Mouse (Mus musculus) CH12.LX (cell line): ENCODE measurements around the gene Nfx1.

Experiments
- CHD1 ChIP-seq: IDR thresholded peaks from 2 replicates; pipeline ENCODE4 v1.6.1; 2012; ENCODE audit warnings: low read depth, low read length, improper control_type of control experiment, inconsistent platforms
- EP300 ChIP-seq: IDR thresholded peaks from 2 replicates; pipeline ENCODE4 v1.6.1; 2011; ENCODE audit warnings: low read length, improper control_type of control experiment
- KAT2A ChIP-seq: IDR thresholded peaks from 2 replicates; pipeline ENCODE4 v1.6.1; 2012; ENCODE audit warnings: low read length, improper control_type of control experiment, inconsistent platforms; ENCODE audit not compliant: insufficient replicate concordance
- PAX5 ChIP-seq: IDR thresholded peaks from 2 replicates; pipeline ENCODE4 v1.6.1; 2012; ENCODE audit warnings: low read length, inconsistent platforms, mixed read lengths
- POLR2A ChIP-seq: IDR thresholded peaks from 2 replicates; pipeline ENCODE4 v1.6.1; 2011; ENCODE audit warnings: low read depth, mild to moderate bottlenecking, improper control_type of control experiment, low read length
- POLR2AphosphoS2 ChIP-seq: IDR thresholded peaks from 2 replicates; pipeline ENCODE4 v1.6.1; 2011; ENCODE audit warnings: low read depth, low read length, improper control_type of control experiment

GRCm38 (mm10) chr4:41043961-41044360, 73.3 kb downstream of the Nfx1 start:
- no peak for TF ChIP-seq POLR2AphosphoS2
- TF ChIP-seq EP300, result no peak
- TF ChIP-seq KAT2A, result no peak
- TF ChIP-seq PAX5, result no peak
- no peak for TF ChIP-seq POLR2A
- TF ChIP-seq CHD1, result no peak
